Mouse (Mus musculus) CH12.LX (cell line): ENCODE results near the gene Selenoo.

Experiments
- CHD2 ChIP-seq: IDR thresholded peaks from 2 replicates; pipeline ENCODE4 v1.6.1; 2011; ENCODE audit warnings: low read length, improper control_type of control experiment
- CTCF ChIP-seq, 2 experiments: IDR thresholded peaks in 1 of 2; conservative IDR thresholded peaks in 1 of 2; 2 replicates each; pipeline ENCODE4 v1.5.1; 2011 to 2012; ENCODE audit warnings: low read depth in 2 of 2, low read length in 2 of 2, improper control_type of control experiment in 1 of 2, inconsistent platforms in 1 of 2, mild to moderate bottlenecking in 1 of 2, moderate library complexity in 1 of 2
- ELF1 ChIP-seq: IDR thresholded peaks from 2 replicates; pipeline ENCODE4 v1.6.1; 2014; ENCODE audit warnings: low read depth, mild to moderate bottlenecking, inconsistent platforms, low read length, improper control_type of control experiment
- EP300 ChIP-seq: IDR thresholded peaks from 2 replicates; pipeline ENCODE4 v1.6.1; 2011; ENCODE audit warnings: low read length, improper control_type of control experiment
- ETS1 ChIP-seq: conservative IDR thresholded peaks from 2 replicates; pipeline ENCODE4 v1.6.1; 2012; ENCODE audit warnings: low read depth, mild to moderate bottlenecking, inconsistent platforms, low read length, improper control_type of control experiment, moderate library complexity
- HCFC1 ChIP-seq: IDR thresholded peaks from 2 replicates; pipeline ENCODE4 v1.6.1; 2012; ENCODE audit warnings: low read depth, mild to moderate bottlenecking, inconsistent platforms, low read length, improper control_type of control experiment
- MYC ChIP-seq: IDR thresholded peaks from 2 replicates; pipeline ENCODE4 v1.6.1; 2011; ENCODE audit warnings: low read depth, mild to moderate bottlenecking, improper control_type of control experiment, low read length
- POLR2A ChIP-seq: IDR thresholded peaks from 2 replicates; pipeline ENCODE4 v1.6.1; 2011; ENCODE audit warnings: low read depth, mild to moderate bottlenecking, improper control_type of control experiment, low read length
- POLR2AphosphoS2 ChIP-seq: IDR thresholded peaks from 2 replicates; pipeline ENCODE4 v1.6.1; 2011; ENCODE audit warnings: low read depth, low read length, improper control_type of control experiment
- ZC3H11A ChIP-seq: IDR thresholded peaks from 2 replicates; pipeline ENCODE4 v1.6.1; 2012; ENCODE audit warnings: low read depth, mild to moderate bottlenecking, inconsistent platforms, low read length, improper control_type of control experiment

GRCm38 (mm10) chr15:89141905-89142304 is 53.0 kb downstream of the Selenoo start:
- TF ChIP-seq CTCF (conservative IDR thresholded peaks at IDR 0.05 in 1 of 2, IDR thresholded peaks at IDR 0.05 in 1 of 2; ENCODE audit: low read depth in 2 of 2, low read length in 2 of 2) (no peak), POLR2A (no peak), HCFC1 (no peak), CHD2 (no peak), POLR2AphosphoS2 (no peak), ZC3H11A (no peak), EP300 (no peak), ELF1 (no peak), MYC (no peak), ETS1 (no peak)
